Mouse (Mus musculus) 416B (cell line): ENCODE data around the gene H1f0.
"Not testable (repeated sequence)": the region's sequence is repeated elsewhere in the genome, so short reads cannot be mapped to it uniquely, and the experiment has no call there.

Experiments used
- DNase-seq: peaks from one replicate; pipeline ENCODE4 v3.0.0; 2011; ENCODE audit warnings: low read depth

Gene H1f0

DNA sequence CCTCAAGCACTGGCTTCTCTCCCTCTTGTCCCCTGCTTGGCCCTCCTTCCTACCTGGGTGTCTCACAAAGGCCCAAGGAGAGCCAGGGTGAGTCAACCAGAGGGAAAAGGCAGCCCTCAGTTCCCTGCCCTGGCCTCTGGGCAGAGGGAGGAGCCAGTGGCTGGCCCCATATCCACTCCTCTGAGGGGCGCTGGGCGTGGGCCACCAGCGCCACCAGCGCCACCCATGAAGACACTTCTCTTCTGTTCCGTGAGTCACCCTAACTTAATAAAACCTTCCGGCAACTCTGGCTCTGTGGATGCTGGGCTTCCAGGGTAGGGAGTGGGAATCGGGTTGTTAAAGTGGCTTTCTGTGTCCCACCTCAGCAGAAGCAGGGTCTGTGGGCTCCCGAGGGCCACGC, 22.7 kb upstream of the H1f0 start:
- no peak for DNase-seq

DNA sequence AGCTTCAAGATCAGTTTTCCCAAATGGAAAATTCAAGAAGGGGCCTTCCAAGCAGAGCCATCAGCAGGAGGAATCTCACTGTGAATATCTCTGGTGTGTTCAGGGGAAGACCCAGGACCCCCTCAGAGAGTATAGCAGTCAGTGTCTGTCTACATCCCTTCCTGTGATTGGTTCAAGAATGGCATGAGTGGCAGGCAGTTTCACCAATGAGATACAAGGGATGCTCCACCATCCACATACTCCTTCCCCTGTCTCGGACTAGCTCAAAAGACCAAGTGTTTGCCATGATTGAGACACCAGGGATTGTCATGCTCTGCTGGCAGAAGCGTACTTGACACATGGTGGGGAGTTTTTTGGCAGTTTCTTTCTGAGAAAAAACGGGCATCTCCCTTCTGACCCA, 21.6 kb upstream of the H1f0 start:
- peak; percentile 36 for DNase-seq

DNA sequence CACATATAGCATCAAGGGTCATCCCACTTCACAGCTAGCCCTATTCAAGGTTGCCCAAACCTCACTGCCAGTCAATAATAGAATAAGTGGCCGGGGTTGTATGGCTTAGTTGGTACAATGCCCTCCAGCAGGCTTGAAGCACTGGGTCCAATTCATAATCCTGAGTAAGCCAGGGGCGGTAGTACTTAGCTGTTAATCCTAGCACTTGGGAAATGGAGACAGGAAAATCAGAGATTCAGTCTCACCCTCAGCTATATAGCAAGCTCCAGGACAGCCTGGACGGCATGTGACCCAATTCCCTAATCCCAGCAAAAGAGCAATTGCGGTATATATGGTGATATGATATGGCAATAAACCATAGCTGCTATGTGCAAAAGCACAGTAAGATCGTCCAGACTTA, 21.2 kb upstream of the H1f0 start:
- DNase-seq = no peak

DNA sequence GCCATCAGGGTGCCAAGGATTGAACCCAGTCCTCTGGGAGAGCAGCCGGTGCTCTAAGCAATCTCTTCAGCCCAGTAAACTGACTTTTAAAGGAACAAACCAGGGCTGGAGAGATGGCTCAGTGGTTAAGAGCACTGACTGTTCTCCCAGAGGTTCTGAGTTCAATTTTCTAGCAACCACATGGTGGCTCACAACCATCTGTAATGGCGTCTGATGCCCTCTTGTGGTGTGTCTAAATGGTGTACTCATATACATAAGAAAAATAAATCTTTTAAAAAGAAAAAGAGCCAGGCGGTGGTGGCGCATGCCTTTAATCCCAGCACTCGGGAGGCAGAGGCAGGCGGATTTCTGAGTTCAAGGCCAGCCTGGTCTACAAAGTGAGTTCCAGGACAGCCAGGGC, 20.4 kb upstream of the H1f0 start:
- DNase-seq = peak; percentile 17

DNA sequence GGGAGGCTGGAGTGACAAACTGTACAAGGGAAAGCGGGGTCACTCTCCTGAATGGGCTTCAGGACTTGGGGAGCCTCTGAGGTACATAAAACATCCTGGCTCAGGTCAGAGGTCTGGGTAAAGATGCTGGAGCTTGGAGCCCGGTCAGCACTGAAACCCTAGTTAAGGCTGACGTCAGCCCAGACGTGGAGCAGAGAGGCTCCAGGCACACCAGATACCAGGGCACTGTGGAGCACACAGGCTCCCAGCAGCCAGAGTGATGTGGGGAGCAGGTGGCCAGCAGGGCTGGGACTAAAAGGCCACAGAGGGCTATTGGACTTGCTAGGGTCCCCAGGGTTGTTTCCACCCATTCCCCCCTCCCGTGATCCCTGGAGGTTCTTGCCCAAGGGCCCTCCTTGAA, 18.5 kb upstream of the H1f0 start:
- DNase-seq = no peak

DNA sequence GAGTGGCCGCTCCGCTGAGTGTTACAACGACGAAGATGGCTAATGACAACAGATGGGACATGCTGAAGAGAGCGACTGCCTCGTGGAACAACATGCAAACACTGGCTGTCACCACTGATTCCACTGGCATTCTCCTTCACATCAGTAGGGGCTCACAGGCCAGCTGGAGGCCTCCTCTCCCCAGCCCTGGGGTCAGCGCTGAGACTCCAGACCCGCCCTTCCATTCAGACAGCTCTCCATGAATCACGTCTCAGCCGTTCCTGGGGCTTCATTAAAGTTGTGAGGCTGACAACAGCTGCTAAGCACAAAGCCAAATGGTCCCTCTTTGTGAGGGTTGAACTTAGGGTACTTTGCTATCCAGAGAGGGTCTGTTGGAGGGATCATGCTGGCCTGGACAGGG, 16.7 kb upstream of the H1f0 start:
- DNase-seq = no peak

DNA sequence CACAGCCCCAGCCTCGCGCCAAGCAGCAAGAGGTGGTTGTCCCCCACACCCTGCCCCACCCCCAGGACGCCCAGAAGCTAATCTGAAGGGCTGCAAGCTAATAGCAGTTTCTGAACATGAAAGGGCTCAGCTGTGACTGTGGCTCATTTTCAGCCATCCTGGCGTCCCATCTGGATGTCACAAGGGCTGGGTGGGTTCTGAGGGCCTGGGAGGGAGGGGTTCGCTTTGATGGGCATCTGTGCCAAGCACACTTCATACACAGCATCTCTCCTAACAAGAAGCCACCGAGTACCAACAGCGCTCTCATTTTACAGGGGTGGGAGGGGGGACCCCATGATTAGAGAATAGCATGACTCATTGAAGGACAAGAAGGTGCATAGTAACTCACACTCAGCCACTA, 14.9 kb upstream of the H1f0 start:
- DNase-seq = no peak

DNA sequence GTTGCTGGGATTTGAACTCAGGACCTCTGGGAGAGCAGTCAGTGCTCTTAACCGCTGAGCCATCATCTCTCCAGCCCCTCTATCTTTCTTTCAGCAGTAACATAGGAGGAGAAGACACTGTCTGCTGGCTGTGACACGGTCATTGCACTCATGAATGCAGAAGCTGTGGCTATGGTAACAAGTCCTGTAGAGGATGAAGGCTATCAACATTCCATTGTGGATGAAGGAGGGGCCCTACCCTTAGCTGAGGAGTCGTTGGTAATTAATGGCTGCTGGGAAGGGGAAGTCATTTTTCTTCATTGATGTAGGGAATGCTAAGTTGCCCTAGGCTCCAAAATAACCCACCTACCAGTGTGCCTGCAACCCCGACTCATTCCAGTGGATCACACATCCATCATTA, 10.1 kb upstream of the H1f0 start:
- DNase-seq = no peak

DNA sequence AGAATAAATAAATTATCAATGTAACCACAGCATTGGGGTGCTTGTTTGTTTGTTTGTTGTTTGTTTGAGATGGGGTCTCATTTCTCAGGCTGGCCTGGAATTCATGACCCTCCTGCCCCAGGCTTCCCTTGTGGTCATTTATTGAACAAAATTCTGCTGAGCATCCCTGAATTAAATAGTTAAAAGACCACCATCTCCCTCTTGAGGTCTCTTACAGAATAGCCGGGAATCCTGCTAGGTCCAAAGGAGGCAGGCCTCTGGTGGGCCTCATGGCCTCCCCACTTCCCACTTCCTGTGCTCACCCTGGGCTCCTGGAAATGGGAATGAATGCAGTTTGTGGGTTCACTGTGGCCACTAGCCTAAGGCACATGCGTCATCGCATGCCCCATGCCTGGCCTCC, 9.4 kb upstream of the H1f0 start:
- DNase-seq = no peak

DNA sequence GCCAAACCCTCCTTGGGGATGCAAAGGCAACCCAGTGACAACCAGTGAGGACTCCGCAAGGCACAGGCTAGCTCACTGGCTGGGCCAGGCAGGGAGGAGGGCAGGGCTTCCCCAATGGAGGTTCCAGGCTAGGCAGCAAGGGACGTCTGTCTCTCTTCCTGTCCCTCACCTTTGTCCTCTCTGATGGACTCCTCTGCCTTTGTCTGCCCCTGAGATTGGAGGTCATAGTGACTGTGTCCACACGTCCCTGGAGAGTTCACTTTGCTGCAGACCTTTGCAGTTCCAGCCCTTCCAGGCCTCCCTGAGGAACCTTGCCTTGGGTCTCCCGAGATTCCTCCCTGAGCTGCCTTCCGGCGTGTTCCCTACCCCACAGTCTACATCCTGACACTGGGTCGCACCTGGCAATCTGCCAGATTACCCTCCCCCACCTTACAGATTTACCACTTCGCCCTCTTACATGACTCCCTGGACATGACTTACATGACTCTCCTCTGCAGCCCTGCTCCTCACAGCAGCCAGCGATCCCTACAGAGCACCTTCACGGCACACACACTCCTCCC, 5.5 kb upstream of the H1f0 start:
- DNase-seq = no peak

DNA sequence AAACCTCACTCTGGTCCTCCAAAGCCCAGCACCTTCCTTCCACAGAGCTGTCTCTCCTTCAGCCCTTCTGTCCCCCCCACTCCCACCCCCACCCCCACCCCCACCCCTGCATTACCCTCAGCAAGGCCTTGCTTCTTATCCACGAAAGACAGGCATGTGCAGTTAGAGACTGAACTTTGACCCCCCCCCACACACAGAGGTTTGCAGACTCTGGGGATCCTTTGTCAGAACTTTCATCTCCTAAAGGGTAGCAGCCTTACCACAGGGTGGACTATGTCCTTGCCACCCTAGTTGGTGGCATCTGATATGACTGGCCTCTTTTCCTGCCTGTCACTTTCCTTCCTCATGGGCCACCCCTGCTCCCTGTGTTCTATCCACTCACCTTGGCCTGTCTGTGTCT, 4.9 kb upstream of the H1f0 start:
- DNase-seq = no peak

DNA sequence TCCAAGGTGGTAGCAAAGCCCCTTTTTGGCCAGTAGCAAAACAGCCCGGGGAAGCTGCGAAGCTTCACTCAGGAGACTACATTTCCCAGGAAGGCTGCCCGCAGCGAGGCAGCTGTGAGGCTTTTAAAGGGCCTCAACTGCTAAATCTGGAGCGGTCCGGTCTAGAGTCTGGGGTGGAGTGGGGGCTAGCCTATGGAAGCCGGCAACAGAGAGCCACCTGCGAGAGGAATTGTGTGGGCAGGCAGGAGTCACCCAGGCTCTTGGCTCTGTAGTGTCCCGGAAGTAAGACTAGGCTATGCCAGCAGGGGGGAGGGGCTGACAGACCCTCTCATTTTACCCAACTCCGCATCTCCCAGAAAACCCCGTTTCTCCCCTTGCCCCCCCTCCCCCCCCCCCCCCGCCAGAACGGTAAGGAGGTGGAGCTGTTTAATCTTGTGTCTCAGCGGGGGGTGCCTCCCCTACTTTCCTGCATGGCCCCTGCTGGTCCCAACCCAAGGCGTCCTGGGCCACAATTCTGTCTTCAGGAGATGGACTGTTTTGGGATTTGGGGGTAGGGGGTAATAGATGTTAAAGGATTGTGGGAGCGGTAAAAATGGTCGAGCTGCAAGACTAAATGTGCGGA, 2.5 kb upstream of the H1f0 start:
- DNase-seq = no peak

DNA sequence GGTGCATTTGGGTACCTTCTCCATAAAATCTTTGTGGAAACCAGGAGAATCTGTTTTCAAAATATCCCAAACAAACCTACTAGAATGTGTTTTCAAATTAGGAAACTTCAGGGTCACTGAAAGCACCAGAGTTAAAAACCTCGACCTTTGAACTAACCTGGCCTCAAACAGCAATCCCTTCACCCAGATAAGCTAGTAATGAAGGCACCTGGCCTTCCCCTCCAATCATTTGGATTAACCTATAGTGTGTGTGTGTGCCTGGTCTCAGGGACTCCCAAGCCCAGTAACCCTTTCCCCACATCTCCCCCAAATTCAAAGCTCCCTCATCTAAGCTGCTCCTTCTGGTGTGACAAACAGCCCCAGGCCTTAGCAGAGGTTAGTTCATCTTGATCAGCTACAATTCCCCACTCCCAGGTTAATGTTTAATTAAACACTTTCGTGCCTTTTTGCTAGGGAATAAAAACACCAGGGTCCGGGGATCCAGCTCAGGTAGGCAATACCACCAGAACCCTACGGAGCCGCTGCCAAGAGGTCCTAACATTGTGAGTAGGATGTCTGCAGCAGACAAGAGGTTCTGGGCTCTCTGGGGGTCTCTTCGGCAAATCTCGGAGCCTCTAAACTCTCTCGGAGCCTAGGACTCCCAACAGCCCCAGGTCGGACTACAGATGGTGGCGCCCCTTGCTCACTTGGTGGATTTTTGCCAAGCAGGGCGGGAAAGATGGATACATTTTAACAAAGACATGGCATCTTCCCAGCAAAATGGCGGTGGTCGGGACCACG, 1.5 kb upstream of the H1f0 start:
- no peak for DNase-seq

DNA sequence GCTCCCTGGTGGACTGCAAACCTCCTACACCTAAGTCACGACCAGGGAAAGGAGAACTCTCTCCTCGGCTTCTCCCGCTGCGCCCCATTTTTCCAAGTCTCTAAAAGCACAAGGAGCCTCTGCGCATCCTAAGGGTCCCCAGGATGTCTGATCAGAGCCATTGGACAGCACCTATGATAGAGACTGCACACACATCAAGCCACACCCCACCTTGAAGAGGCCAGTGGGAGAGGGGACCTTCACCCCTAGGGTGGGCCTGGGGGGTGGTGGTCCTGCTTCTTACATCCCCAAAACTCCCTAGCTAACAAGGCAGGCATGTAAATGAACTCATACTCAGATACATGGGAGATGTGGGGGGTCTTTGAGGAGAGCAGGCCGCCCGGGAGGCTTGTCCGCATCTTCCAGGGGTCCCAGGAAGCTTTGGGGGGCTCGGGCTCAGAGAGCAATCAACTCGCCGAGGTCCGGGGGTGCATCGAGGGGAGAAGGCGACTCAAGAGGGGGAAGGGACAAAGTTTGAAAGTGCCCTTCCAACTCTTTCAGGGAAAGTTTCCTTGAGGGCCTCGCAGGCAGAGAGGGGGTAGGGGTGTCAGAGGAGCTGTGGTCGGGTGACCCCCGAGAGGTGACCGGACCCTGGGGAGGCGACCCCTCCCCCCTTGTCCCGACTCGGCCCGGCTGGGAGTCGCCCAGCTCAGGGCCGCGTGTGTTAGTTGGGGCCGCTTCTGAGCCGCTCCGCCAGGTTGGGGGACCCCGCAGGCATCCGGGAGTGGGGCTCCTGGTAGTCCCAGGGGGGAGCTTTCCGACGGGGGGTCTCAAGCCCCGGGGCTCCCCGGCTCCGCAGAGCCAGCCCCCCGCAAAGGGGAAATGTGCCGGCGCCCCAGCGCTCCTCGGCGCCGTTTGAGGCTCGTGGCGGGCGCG, 702 bp upstream of the H1f0 start:
- DNase-seq = peak; percentile 31

DNA sequence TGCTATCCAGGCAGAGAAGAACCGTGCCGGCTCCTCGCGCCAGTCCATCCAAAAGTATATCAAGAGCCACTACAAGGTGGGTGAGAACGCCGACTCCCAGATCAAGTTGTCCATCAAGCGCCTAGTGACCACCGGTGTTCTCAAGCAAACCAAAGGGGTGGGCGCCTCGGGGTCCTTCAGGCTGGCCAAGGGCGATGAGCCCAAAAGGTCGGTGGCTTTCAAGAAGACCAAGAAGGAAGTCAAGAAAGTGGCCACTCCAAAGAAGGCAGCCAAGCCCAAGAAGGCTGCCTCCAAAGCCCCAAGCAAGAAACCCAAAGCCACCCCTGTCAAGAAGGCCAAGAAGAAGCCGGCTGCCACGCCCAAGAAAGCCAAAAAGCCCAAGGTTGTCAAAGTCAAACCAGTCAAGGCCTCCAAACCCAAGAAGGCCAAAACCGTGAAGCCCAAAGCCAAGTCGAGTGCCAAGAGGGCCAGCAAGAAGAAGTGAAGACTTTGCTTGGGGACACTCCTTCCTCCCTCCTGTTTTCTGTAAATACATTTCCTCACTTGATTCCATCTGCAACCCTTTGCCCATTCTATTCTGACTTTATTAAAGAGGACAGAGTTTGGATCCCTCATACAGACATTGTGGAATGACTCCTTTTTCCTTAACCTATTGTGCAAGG, 704 bp downstream of the H1f0 start:
- no peak for DNase-seq

DNA sequence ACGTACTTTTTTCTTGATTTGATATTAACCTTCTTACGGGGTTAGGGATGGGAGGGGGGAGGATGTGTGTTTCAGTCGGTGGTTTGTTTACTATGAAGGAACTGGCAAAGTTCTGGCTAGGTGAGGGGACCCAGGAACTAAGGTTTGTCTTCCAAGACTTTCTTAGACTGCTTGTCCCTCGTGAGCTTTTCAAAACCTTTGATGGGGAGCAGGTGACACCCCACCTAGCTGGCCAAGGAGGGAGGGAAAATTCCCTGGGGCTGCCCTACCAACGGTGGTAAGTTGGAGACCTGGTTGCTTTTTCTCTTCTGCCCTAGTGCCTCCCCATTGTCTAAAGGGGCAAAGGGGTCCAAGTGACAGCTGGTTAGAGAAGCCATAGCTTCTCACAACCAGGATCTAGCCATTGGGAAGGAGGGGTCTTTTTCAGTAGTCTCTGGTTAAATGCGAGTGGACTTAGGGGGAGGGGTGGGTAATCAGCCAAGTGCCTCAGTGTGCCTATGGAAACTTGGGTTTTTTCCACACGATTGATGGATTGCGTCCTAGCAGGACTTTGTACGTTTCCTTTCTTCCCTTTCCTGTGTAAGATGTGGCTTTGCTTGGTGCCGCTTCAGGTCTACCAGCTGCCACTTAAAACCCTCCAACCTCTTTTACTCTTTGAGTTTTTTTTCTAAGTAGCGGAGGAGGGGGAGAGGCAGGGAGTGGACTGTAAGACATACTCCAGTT, 1.4 kb downstream of the H1f0 start:
- DNase-seq = no peak

DNA sequence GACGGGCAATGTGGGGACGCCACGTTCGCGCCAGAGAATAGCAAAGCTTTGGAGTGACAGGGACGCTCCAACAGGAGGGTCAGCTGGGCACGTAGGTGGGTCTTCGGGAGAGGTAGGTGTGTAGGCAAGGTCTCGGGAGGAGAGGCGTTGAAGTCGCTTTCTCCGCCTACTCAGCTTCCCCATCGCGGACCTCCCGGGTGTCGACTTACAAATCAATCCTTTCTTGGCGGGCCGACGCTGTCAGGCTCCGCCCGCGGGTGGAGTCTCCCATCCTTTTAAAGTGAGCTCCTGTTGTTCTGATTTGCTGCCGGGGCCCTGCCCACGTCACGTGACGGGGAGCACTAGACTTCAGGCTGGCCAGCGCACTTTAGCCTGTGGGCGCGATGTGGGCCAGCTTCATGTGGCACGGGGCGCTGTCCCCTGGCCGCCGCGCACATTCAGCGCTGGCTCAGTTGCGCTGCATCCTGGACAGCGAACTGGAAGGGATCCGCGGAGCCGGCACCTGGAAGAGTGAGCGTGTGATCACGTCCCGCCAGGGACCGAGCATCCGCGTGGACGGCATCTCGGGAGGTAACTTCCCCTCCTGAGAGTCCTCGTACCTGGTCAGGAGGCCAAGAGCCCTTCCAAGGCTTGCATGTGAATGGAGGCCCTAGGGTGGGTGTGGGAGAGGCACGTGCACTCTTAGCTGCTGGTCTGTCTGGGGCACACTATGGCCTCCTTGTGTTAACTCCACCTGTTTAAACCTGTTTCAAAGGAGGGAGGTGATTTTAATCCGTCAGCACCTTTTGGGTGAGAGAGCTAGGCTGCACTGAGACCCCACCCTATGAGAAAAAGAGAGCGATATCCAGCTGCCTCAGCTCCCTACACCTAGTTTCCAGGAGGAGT, 2.5 kb downstream of the H1f0 start:
- DNase-seq = no peak

DNA sequence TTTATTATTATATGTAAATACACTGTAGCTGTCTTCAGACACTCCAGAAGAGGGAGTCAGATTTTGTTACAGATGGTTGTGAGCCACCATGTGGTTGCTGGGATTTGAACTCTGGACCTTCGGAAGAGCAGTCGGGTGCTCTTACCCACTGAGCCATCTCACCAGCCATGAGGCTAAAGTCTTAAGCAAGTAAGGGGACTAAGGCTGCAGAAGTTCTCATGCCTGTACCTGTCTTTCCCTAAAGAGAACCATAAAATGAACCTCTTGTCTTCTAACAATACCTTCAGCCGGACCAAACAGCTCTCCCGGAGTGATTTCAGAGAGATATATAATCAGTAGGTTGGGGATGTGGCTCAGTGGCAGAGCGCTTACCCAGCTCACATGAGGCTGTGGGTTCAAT, 3.7 kb downstream of the H1f0 start:
- DNase-seq = not testable (repeated sequence)

DNA sequence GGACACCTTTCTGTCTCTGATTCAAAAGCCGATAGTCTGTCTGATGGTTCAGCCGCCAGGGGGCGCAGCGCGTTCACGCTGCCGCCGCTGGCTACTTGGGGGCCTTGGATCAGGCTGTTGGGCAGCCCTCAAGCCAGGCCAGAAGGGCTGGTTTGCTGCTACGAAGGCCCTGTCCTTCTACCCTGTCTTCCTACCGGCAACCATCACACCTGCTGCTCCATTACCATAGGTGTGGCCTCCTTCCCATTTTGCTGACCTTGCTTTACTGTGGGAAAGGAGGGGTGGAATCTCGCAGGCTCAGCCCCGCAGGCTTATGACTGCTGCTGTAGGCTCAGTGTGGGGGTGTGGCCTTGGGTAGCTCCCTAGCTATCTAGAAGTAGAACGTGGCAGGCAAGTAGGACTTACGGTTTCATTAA, 9.7 kb downstream of the H1f0 start:
- peak; percentile 82 for DNase-seq

DNA sequence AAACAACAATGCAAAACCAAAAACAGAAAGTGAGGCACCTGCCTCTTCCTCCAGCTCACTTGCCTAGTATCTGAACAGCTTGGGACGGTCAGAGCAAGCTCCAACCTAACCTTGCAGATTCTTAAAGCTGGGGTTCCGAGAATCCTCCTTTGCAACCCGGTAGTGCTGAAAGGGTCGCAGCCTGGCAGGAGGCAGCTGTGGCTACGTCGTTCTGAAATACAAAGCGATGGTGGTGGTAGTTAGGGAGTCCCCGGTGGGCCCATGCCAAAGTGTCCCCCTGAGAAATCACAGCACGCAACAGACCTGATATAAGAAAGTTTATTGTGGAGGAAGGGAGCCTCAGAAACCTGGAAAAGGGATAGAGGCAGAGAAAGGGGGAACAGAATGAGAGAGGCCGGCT, 10.1 kb downstream of the H1f0 start:
- DNase-seq = no peak
